Mouse (Mus musculus): ENCODE measurements at regions not wholly inside any gene's neighbourhood (a gene's known extent, or its start where the extent isn't known, plus 50 kb on each side); places are given as distances from the start of the nearest gene placed in this dataset.

GRCm38 (mm10) chr8:17704289-17704688, 1273.8 kb downstream of the Defb40 start:
- Histone ChIP-seq H3K27me3 (ENCODE audit: control insufficient read depth, insufficient read depth, low read length) (no peaks in the 10 kb centered on the region), H3K36me3 (replicated peaks; ENCODE audit: control insufficient read depth, insufficient read depth, low read depth, low read length) (no peaks in the 10 kb centered on the region), H3K4me3 (ENCODE audit: low read depth, low read length) (no peak overlapping the region), H3K9ac (replicated peaks; ENCODE audit: low read length) (no peak overlapping the region), H3K27ac (replicated peaks; ENCODE audit: low read depth, low read length) (no peak overlapping the region), H3K4me2 (ENCODE audit: low read depth, low read length) (no peak overlapping the region), H3K4me1 (ENCODE audit: control insufficient read depth, insufficient read depth, low read length) (no peaks in the 10 kb centered on the region), H3K9me3 (replicated peaks; ENCODE audit: control insufficient read depth, low read length) (no peaks in the 10 kb centered on the region)
- no peak for ATAC-seq (replicated peaks; ENCODE audit: insufficient number of reproducible peaks, low FRiP score, low TSS enrichment, low read depth)
- WGBS, result 79% methylated on average over 1 of the region's 1 CpGs
- DNase-seq (ENCODE audit: low spot score), result no peak

GRCm38 (mm10) chr8:17700362-17700761, 1277.7 kb downstream of the Defb40 start:
- no peaks in the 10 kb centered on the region for H3K36me3 ChIP-seq (replicated peaks; ENCODE audit: control insufficient read depth, insufficient read depth, low read depth, low read length)
- no peak overlapping the region for H3K27ac ChIP-seq (replicated peaks; ENCODE audit: low read depth, low read length)
- H3K4me2 ChIP-seq (ENCODE audit: low read depth, low read length), result no peak overlapping the region
- H3K4me1 ChIP-seq (ENCODE audit: control insufficient read depth, insufficient read depth, low read length), result no peaks in the 10 kb centered on the region
- no peak for DNase-seq (ENCODE audit: low spot score)
- H3K27me3 ChIP-seq (ENCODE audit: control insufficient read depth, insufficient read depth, low read length), result no peaks in the 10 kb centered on the region
- WGBS, result 68% methylated on average over 3 of the region's 3 CpGs
- H3K9me3 ChIP-seq (replicated peaks; ENCODE audit: control insufficient read depth, low read length), result no peaks in the 10 kb centered on the region
- no peak overlapping the region for H3K9ac ChIP-seq (replicated peaks; ENCODE audit: low read length)
- no peak for ATAC-seq (replicated peaks; ENCODE audit: insufficient number of reproducible peaks, low FRiP score, low TSS enrichment, low read depth)
- H3K4me3 ChIP-seq (ENCODE audit: low read depth, low read length), result no peak overlapping the region

GRCm38 (mm10) chr8:17690074-17690848, 1287.8 kb downstream of the Defb40 start:
- no peak overlapping the region for H3K9ac ChIP-seq (replicated peaks; ENCODE audit: low read length)
- H3K27ac ChIP-seq (replicated peaks; ENCODE audit: low read depth, low read length), result no peak overlapping the region
- H3K27me3 ChIP-seq (ENCODE audit: control insufficient read depth, insufficient read depth, low read length), result no peaks in the 10 kb centered on the region
- ATAC-seq (replicated peaks; ENCODE audit: insufficient number of reproducible peaks, low FRiP score, low TSS enrichment, low read depth) (no peak), DNase-seq (ENCODE audit: low spot score) (no peak)
- H3K4me1 ChIP-seq (ENCODE audit: control insufficient read depth, insufficient read depth, low read length), result no peaks in the 10 kb centered on the region
- H3K9me3 ChIP-seq (replicated peaks; ENCODE audit: control insufficient read depth, low read length), result no peaks in the 10 kb centered on the region
- 73% methylated on average over 4 of the region's 4 CpGs for WGBS
- H3K36me3 ChIP-seq (replicated peaks; ENCODE audit: control insufficient read depth, insufficient read depth, low read depth, low read length), result no peaks in the 10 kb centered on the region
- H3K4me3 ChIP-seq (ENCODE audit: low read depth, low read length), result no peak overlapping the region
- no peak overlapping the region for H3K4me2 ChIP-seq (ENCODE audit: low read depth, low read length)

GRCm38 (mm10) chr8:17689641-17690040, 1288.4 kb downstream of the Defb40 start:
- WGBS, result 92% methylated on average over 3 of the region's 3 CpGs
- no peak for DNase-seq (ENCODE audit: low spot score)
- Histone ChIP-seq H3K9ac (replicated peaks; ENCODE audit: low read length) (no peak overlapping the region), H3K4me3 (ENCODE audit: low read depth, low read length) (no peak overlapping the region), H3K27me3 (ENCODE audit: control insufficient read depth, insufficient read depth, low read length) (no peaks in the 10 kb centered on the region), H3K4me1 (ENCODE audit: control insufficient read depth, insufficient read depth, low read length) (no peaks in the 10 kb centered on the region), H3K36me3 (replicated peaks; ENCODE audit: control insufficient read depth, insufficient read depth, low read depth, low read length) (no peaks in the 10 kb centered on the region), H3K27ac (replicated peaks; ENCODE audit: low read depth, low read length) (no peak overlapping the region), H3K9me3 (replicated peaks; ENCODE audit: control insufficient read depth, low read length) (no peaks in the 10 kb centered on the region), H3K4me2 (ENCODE audit: low read depth, low read length) (no peak overlapping the region)
- ATAC-seq (replicated peaks; ENCODE audit: insufficient number of reproducible peaks, low FRiP score, low TSS enrichment, low read depth), result no peak

GRCm38 (mm10) chr8:17687084-17687483, 1291.0 kb downstream of the Defb40 start:
- no peaks in the 10 kb centered on the region for H3K36me3 ChIP-seq (replicated peaks; ENCODE audit: control insufficient read depth, insufficient read depth, low read depth, low read length)
- H3K9me3 ChIP-seq (replicated peaks; ENCODE audit: control insufficient read depth, low read length), result no peaks in the 10 kb centered on the region
- H3K4me1 ChIP-seq (ENCODE audit: control insufficient read depth, insufficient read depth, low read length), result no peaks in the 10 kb centered on the region
- no peaks in the 10 kb centered on the region for H3K27me3 ChIP-seq (ENCODE audit: control insufficient read depth, insufficient read depth, low read length)
- 87% methylated on average over 3 of the region's 3 CpGs for WGBS
- no peak for ATAC-seq (replicated peaks; ENCODE audit: insufficient number of reproducible peaks, low FRiP score, low TSS enrichment, low read depth)
- no peak for DNase-seq (ENCODE audit: low spot score)
- no peak overlapping the region for H3K27ac ChIP-seq (replicated peaks; ENCODE audit: low read depth, low read length)
- no peak overlapping the region for H3K4me3 ChIP-seq (ENCODE audit: low read depth, low read length)
- H3K9ac ChIP-seq (replicated peaks; ENCODE audit: low read length), result no peak overlapping the region
- no peak overlapping the region for H3K4me2 ChIP-seq (ENCODE audit: low read depth, low read length)

GRCm38 (mm10) chr8:17664371-17665141, 1313.5 kb downstream of the Defb40 start:
- WGBS, result 67% methylated on average over 6 of the region's 6 CpGs

GRCm38 (mm10) chr8:17659753-17660361, 1318.2 kb downstream of the Defb40 start:
- Histone ChIP-seq H3K9me3 (replicated peaks; ENCODE audit: control insufficient read depth, low read length) (no peaks in the 10 kb centered on the region), H3K27me3 (ENCODE audit: control insufficient read depth, insufficient read depth, low read length) (no peaks in the 10 kb centered on the region), H3K4me1 (ENCODE audit: control insufficient read depth, insufficient read depth, low read length) (no peaks in the 10 kb centered on the region), H3K4me2 (ENCODE audit: low read depth, low read length) (no peak overlapping the region), H3K36me3 (replicated peaks; ENCODE audit: control insufficient read depth, insufficient read depth, low read depth, low read length) (no peaks in the 10 kb centered on the region), H3K4me3 (ENCODE audit: low read depth, low read length) (no peak overlapping the region), H3K9ac (replicated peaks; ENCODE audit: low read length) (no peak overlapping the region), H3K27ac (replicated peaks; ENCODE audit: low read depth, low read length) (no peak overlapping the region)
- ATAC-seq (replicated peaks; ENCODE audit: insufficient number of reproducible peaks, low FRiP score, low TSS enrichment, low read depth) (no peak), DNase-seq (ENCODE audit: low spot score) (no peak)
- WGBS, result 84% methylated on average over 6 of the region's 6 CpGs

More at GRCm38 (mm10) chr8:17664371-17665141, 1313.5 kb downstream of the Defb40 start:
- Histone ChIP-seq H3K27me3 (ENCODE audit: control insufficient read depth, insufficient read depth, low read length) (no peaks in the 10 kb centered on the region), H3K4me3 (ENCODE audit: low read depth, low read length) (no peak overlapping the region), H3K27ac (replicated peaks; ENCODE audit: low read depth, low read length) (no peak overlapping the region), H3K9me3 (replicated peaks; ENCODE audit: control insufficient read depth, low read length) (no peaks in the 10 kb centered on the region), H3K4me2 (ENCODE audit: low read depth, low read length) (no peak overlapping the region), H3K4me1 (ENCODE audit: control insufficient read depth, insufficient read depth, low read length) (no peaks in the 10 kb centered on the region), H3K9ac (replicated peaks; ENCODE audit: low read length) (no peak overlapping the region), H3K36me3 (replicated peaks; ENCODE audit: control insufficient read depth, insufficient read depth, low read depth, low read length) (no peaks in the 10 kb centered on the region)
- DNase-seq (ENCODE audit: low spot score), result no peak
- no peak for ATAC-seq (replicated peaks; ENCODE audit: insufficient number of reproducible peaks, low FRiP score, low TSS enrichment, low read depth)

- H3K36me3 ChIP-seq (replicated peaks; ENCODE audit: control insufficient read depth, insufficient read depth, low read depth, low read length), result no peaks in the 10 kb centered on the region
- no peak overlapping the region for H3K9ac ChIP-seq (replicated peaks; ENCODE audit: low read length)
- 8% methylated on average over 2 of the region's 2 CpGs for WGBS
- H3K27me3 ChIP-seq (ENCODE audit: control insufficient read depth, insufficient read depth, low read length), result no peaks in the 10 kb centered on the region
- H3K4me2 ChIP-seq (ENCODE audit: low read depth, low read length), result no peak overlapping the region
- ATAC-seq (replicated peaks; ENCODE audit: insufficient number of reproducible peaks, low FRiP score, low TSS enrichment, low read depth) (no peak), DNase-seq (ENCODE audit: low spot score) (peak; percentile 0)
- no peaks in the 10 kb centered on the region for H3K9me3 ChIP-seq (replicated peaks; ENCODE audit: control insufficient read depth, low read length)
- no peaks in the 10 kb centered on the region for H3K4me1 ChIP-seq (ENCODE audit: control insufficient read depth, insufficient read depth, low read length)
- H3K4me3 ChIP-seq (ENCODE audit: low read depth, low read length), result no peak overlapping the region
- H3K27ac ChIP-seq (replicated peaks; ENCODE audit: low read depth, low read length), result no peak overlapping the region
Observed at GRCm38 (mm10) chr8:17653786-17654185, 1324.3 kb downstream of the Defb40 start.
